Mouse (Mus musculus) bone marrow macrophage, adult 2 months (primary cell): ENCODE data around the gene Psmd4. TPM values are rescaled to one million over a fixed set of nuclear protein-coding genes. Genes with fewer than 3 reads are reported as not detected.
"Not testable (repeated sequence)": the region's sequence is repeated elsewhere in the genome, so short reads cannot be mapped to it uniquely, and the experiment has no call there.

Source experiments
- H3K27ac ChIP-seq: 2 replicates; pipeline ENCODE4 v1.5.1; 2012; ENCODE audit warnings: low read depth, low read length; ENCODE audit not compliant: insufficient read depth
- H3K4me1 ChIP-seq: 2 replicates; pipeline ENCODE4 v1.6.1; 2012; ENCODE audit warnings: low read length; ENCODE audit not compliant: control insufficient read depth, insufficient read depth
- H3K4me3 ChIP-seq: 2 replicates; pipeline ENCODE4 v1.5.1; 2012; ENCODE audit warnings: mild to moderate bottlenecking, low read length, moderate library complexity; ENCODE audit not compliant: insufficient read depth
- CTCF ChIP-seq: IDR thresholded peaks from 2 replicates; pipeline ENCODE4 v1.5.1; 2012; ENCODE audit warnings: low read depth, mild to moderate bottlenecking, low read length, moderate library complexity
- POLR2A ChIP-seq: IDR thresholded peaks from 2 replicates; pipeline ENCODE4 v1.6.1; 2012; ENCODE audit warnings: mild to moderate bottlenecking, low read depth, low read length, borderline replicate concordance
- polyA plus RNA-seq: library from polyadenylated mRNA; stranded (reverse); fragments of >200 nt; gene quantifications from 2 replicates; pipeline ENCODE4 v1.2.4, GENCODE M21; 2012; ENCODE audit not compliant: missing spikeins, insufficient read depth, insufficient read length

Psmd4 gene
- polyA plus RNA-seq, 1 experiment, result 136 TPM

DNA sequence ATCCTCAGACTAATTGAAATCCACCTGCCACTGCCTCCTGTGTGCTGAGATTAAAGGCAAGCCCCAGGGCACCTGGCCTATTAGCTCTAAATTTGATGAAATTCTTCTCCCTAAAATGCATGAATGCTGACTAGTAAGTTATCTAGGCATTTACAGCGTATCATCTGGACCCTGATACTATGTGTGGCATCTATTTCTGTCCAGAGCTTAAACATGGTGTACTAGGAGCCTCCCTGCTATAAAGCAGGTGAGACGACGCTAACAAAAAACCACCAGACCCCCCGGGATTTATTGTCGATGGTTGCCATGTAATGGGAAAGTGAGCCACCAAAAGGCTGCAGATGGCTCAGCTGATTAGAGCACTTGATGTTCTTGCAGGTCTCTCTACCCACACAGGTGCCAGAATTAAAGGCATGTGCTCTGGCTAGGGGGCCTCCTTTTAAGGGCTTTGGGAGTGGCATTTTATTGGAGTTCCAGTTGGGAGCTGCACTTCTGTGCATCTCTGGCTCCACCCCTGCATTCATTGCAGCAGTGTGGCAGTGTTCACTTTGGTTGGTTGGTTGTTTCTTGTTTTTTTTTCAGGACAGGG, 15.3 kb downstream of the Psmd4 start:
- TF ChIP-seq POLR2A (no peak), CTCF (no peak)
- no peak overlapping the region for H3K4me3 ChIP-seq
- H3K27ac ChIP-seq, result peak overlapping the region; percentile 33; the same call in 1 of the 2 replicates
- H3K4me1 ChIP-seq, result peaks cover 9% of the 10 kb centered on the region

DNA sequence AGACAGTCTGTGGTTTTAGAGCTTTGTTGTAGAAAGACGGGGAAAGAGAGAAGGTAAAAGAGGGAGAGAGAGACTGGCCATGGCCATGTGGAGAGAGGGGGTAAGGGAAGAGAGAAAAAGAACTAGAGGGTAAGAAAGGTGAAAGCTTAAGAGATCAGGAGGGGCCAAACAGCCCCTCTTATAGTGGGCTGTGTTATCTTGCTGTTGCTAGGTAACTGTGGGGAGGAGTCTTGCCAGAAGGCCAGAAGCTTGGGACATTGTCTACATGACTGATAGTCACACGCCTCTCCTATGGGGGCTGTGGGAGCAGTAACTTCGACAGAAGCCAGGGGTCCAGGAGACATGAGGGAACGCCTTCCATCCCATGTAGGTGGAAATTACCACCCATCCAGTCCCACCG, 17.2 kb downstream of the Psmd4 start:
- no peak overlapping the region for H3K4me3 ChIP-seq
- TF ChIP-seq CTCF (no peak), POLR2A (no peak)
- H3K4me1 ChIP-seq, result peaks cover 9% of the 10 kb centered on the region
- no peak overlapping the region for H3K27ac ChIP-seq

DNA sequence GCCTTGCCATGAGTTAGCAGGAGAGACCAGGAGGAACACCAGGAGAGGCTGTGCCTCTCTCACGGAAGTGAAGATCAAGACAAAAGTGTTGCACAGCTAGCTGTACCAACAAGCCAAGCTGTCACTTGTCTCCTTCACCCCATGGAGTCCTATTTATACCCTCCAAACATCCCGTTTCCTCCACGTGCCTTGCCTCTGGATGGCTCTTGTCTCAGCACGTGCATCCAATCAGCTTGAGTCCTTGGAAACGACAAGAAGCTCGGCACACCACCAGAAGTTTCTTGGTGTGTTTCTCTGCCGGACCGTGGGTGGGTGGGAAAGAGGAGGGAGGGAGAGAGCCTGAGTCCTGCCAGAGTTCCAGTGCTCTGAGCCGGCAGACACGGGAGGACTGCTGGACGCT, 17.9 kb downstream of the Psmd4 start:
- Histone ChIP-seq H3K4me1 (peaks cover 9% of the 10 kb centered on the region), H3K4me3 (no peak overlapping the region), H3K27ac (no peak overlapping the region)
- TF ChIP-seq CTCF (no peak), POLR2A (no peak)

DNA sequence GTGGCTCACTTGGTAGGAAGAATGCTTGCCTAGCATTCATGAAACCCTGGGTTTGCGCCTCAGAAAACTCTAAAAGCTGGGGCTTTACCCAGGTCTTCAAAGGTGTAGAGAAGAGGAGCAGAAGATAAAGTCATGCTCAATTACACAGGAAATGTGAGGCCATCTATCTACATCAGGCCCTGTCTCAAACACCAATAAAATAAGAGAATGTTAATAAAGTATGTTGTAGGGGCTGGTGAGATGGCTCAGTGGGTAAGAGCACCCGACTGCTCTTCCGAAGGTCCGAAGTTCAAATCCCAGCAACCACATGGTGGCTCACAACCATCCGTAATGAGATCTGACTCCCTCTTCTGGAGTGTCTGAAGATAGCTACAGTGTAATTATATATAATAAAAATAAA, 21.5 kb downstream of the Psmd4 start:
- not testable (repeated sequence) for H3K4me3 ChIP-seq, H3K4me1 ChIP-seq, H3K27ac ChIP-seq

DNA sequence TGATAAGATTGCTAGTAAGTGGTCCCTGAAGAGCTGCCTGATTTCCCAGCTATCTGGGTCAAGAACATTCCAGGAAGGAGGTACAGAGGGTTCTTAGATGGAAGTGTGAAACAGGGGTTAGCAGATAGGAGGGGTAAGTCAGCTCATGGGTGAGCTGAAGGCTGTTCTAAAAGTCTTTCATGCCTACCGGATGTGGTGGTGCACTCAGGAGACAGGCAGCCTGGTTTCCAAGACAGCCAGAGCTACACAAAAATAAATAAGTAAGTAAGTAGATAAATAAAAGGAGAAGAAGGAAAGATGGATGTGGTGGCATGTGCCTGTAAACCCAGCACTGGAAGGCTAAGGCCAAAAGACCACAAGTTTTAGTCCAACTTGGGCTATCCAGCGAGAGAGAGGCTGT, 23.7 kb downstream of the Psmd4 start:
- TF ChIP-seq POLR2A (no peak), CTCF (no peak)
- Histone ChIP-seq H3K4me1 (peaks cover 4% of the 10 kb centered on the region), H3K4me3 (no peak overlapping the region), H3K27ac (no peak overlapping the region)

DNA sequence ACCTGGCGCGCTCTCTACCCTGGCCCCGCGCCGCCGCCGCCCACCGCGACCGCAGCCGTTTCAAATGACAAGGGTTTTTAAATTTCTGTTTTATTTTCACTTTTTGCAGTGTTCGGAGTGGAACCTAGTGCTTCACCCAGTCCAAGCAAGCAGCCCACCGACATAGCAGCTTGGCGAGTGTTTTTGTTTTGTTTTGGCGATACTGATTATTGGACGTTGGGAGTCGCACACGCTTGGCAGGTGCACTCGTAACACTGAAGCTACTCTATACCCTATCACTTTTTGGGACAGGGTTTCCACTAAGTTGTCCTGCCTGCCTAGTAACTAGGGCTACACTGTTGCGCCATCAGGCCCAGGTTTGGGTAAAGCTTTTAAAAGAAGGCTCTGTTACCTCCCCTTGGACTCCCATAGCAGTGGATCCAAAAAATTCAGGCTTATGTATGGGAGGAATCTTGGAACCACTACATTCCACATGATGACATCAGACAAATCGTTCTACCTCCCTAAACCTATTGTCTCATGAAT, 25.8 kb downstream of the Psmd4 start:
- Histone ChIP-seq H3K27ac (peak overlapping the region; percentile 78; the same call in 1 of the 2 replicates), H3K4me1 (peaks cover 4% of the 10 kb centered on the region), H3K4me3 (peak overlapping the region; percentile 75)
- TF ChIP-seq POLR2A (no peak), CTCF (no peak)

DNA sequence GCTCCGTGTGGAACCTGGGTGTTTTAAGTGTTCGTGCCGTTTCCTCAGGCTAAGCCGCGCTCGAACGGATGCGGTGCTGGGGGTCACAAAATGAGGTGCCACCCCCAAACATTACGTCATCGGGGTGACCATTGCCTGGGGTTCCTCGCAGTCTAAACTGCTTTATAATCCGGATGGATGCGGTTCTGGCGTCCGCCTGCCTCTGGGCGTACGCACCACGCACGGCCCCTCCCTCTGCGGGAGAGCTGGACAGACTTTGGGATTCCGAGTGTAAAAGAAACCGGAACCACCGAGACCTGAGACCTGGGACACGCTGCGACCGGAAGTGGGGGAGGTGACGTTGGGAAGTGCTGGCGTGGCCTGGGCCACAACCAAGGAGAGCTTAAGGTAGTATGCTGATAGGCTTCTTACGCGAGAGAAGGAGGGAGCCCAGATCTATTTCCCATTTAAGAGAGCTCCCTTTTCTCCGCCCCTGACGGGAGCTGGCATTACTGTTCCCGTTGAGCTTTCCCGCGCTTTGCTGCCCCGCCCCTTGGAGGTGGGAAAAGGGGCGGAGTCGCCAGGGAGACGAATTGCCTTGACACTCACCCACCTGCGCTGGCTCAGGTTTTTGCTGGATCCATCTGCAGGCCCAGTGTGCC, 26.4 kb downstream of the Psmd4 start:
- Histone ChIP-seq H3K4me1 (peaks cover 4% of the 10 kb centered on the region), H3K4me3 (peak overlapping the region; percentile 75), H3K27ac (peak overlapping the region; percentile 78)
- no peak for TF ChIP-seq POLR2A
- TF ChIP-seq CTCF, result no peak

DNA sequence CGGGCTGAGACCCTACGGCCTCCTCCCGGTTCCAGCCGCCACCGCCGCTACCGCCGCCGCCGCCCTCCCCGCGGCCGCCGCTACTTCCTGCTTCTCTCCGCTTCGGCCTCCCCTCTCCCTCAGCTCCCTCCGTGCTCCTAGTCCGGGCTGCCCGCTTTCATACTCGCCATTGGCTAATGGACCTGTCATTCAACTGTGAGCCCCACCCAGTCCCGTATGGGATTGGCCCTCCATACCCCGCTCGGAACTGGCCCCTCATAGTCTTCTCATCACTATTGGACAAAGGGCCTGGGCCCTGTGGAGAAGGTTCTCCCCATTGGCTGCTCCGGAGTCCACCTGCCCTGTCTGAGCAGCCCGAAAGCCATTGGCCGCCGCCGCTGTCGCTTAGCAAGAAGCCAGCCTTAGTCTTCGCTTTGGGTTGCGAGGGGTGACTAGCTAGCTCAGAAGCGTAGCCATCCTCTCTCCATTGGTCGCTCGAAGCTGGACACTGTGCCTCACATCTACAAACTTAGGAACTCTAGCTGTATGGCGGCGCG, 27.0 kb downstream of the Psmd4 start, which contains the start of gene Zfp687:
Gene Zfp687, minus strand, starts transcription at position 112 of the 536 bp plus-strand sequence.
- Histone ChIP-seq H3K4me1 (peaks cover 4% of the 10 kb centered on the region), H3K27ac (peak within 1 kb of the TSS; percentile 78), H3K4me3 (peak within 1 kb of the TSS; percentile 75)
- TF ChIP-seq CTCF (no peak), POLR2A (no peak)

DNA sequence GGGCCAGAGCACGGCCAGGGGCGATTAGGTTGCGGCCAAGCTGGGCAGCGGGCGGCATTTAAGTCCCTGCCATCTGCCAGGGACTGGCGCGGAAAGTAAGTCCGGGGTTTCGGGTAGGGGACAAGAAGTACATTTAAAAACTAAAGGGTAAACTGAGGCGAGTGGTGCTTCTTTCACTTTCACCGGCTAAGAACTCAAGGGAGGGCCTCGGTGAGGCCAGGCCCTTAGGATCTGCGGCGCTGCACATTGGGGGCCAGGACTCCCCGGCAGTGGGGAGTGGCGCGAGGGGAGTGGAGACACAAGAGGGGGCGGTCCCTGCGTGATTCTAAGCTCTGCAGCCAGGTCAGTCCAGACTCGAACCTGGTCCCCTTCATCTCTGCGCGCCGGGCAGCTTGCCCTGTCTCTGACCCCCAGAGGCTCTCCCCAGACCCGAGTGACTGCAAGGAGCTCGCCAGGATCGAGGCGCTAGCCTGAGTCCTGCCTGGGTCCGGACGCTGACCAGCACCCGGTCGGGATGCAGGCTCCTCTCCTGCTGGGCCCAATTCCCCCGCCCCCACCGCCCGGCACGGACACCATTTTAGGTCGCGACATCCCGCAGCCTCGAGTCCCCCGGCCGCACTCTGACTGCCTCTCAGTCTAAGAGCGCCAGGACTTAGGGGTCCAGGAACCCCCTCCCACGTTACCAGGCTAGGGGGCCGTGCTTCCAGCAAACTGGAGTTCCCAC, 27.8 kb downstream of the Psmd4 start:
- TF ChIP-seq POLR2A, result no peak
- TF ChIP-seq CTCF, result no peak
- H3K27ac ChIP-seq, result no peak overlapping the region
- peak overlapping the region; percentile 59 for H3K4me3 ChIP-seq
- H3K4me1 ChIP-seq, result peaks cover 4% of the 10 kb centered on the region

DNA sequence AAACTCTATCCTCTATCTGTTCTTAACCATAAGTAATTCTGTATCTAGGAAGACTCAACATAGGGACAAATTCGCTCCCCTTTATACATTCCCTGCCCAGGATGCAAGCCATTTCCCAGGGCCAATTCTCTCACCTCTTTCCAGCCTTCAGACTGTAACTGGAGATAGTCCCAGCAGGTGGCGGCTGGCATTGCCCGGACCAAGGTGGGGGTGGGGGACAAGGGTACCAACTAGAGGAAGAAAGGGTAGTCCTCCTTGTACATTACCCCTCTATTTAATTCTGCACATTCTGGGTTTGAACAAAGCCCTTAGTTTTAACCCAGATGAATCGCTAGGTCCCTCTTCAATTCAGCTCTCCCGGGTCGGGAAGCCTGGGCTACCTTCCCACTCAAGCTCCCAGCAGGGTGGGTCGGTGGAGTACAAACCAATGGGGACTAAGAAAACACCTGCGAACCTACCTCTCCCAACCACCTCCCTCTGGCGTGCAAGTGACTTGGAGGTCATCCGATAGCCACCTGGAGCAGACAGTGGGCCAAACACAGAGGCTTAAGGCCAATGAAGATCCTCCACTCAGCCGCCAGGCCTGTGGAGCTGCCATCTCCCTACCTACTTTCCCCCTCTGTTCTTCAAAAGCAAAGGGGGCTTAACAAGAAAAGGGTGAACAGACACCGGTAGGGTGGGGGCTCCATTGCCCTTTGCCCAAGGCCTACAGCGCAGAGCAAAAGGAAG, 28.6 kb downstream of the Psmd4 start:
- no peak overlapping the region for H3K27ac ChIP-seq
- H3K4me1 ChIP-seq, result peaks cover 4% of the 10 kb centered on the region
- TF ChIP-seq CTCF (no peak), POLR2A (no peak)
- H3K4me3 ChIP-seq, result peak overlapping the region; percentile 59
